Mouse (Mus musculus): Measurements from ENCODE around the gene Psmb9. TPM values are rescaled to one million over a fixed set of nuclear protein-coding genes. Genes with fewer than 3 reads are reported as not detected.

Psmb9 gene
- polyA plus RNA-seq, 1 experiment from 2014 or later = 10.6 TPM

- Histone ChIP-seq H3K4me2 (peak overlapping the region; percentile 71), H3K9ac (peak overlapping the region; percentile 33; the same call in 1 of the 2 replicates), H3K27me3 (peaks cover 52% of the 10 kb centered on the region), H3K36me3 (replicated peaks) (no peaks in the 10 kb centered on the region), H3K27ac (replicated peaks) (no peak overlapping the region), H3K4me3 (replicated peaks) (peak overlapping the region; percentile 49), H3K4me1 (replicated peaks) (peaks cover 27% of the 10 kb centered on the region), H3K9me3 (replicated peaks) (no peaks in the 10 kb centered on the region)
- ATAC-seq (ENCODE audit: insufficient read depth) = peak; percentile 85
- WGBS (ENCODE audit: insufficient replicate concordance) = 6% methylated on average over 31 of the region's 31 CpGs
Observed at GRCm38 (mm10) chr17:34135297-34136224, 52.0 kb downstream of the Psmb9 start.

DNA sequence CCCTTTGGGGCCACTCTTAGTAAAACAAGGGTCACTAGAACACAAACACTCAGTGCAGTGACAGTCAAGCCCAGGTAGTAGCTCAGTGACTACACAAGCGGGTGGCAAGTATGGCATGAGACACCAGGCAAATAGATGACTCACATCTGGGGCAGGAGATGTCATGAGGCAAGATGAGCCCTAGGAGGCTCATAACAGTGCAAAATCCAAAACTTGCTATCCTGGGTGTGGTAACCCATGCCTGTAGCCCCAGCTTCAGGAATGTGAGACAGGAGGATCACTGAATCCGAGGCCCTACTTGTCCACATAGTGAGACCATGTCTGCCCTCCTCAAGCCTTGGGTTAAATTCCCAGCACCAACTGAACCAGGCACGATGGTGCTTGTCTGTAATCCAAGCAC is 53.1 kb downstream of the Psmb9 start:
- Histone ChIP-seq H3K4me3 (replicated peaks) (no peak overlapping the region), H3K4me2 (no peak overlapping the region), H3K27ac (replicated peaks) (no peak overlapping the region), H3K36me3 (replicated peaks) (no peaks in the 10 kb centered on the region), H3K27me3 (peaks cover 52% of the 10 kb centered on the region), H3K9ac (no peak overlapping the region), H3K4me1 (replicated peaks) (peaks cover 24% of the 10 kb centered on the region), H3K9me3 (replicated peaks) (no peaks in the 10 kb centered on the region)
- WGBS (ENCODE audit: insufficient replicate concordance) = 67% methylated on average over 3 of the region's 3 CpGs
- ATAC-seq (ENCODE audit: insufficient read depth) = no peak

GRCm38 (mm10) chr17:34133289-34133688 is 54.3 kb downstream of the Psmb9 start:
- Histone ChIP-seq H3K4me3 (replicated peaks) (no peak overlapping the region), H3K4me1 (replicated peaks) (peaks cover 30% of the 10 kb centered on the region), H3K4me2 (no peak overlapping the region), H3K27me3 (peaks cover 52% of the 10 kb centered on the region), H3K9ac (no peak overlapping the region), H3K27ac (replicated peaks) (no peak overlapping the region), H3K36me3 (replicated peaks) (no peaks in the 10 kb centered on the region), H3K9me3 (replicated peaks) (no peaks in the 10 kb centered on the region)
- no peak for ATAC-seq (ENCODE audit: insufficient read depth)
- WGBS (ENCODE audit: insufficient replicate concordance) = 68% methylated on average over 11 of the region's 11 CpGs

Other genes starting within 250 kb of the Psmb9 start
- 89.6 and 96.8 TPM in 2 replicates for gene Pfdn6, start 247.4 kb downstream of the Psmb9 start, polyA plus RNA-seq (2015; fragmentation: Nextera tagmentation; extraction: Ambion mirVana)
- gene Wdr46, start 247.1 kb downstream of the Psmb9 start, polyA plus RNA-seq (2015; fragmentation: Nextera tagmentation; extraction: Ambion mirVana) = 18.4 and 19.3 TPM in 2 replicates
- 2.4 and 2.5 TPM in 2 replicates for gene B3galt4, start 236.3 kb downstream of the Psmb9 start, polyA plus RNA-seq (2015; fragmentation: Nextera tagmentation; extraction: Ambion mirVana)
- 23.3 and 24.6 TPM in 2 replicates for gene Vps52, start 232.0 kb downstream of the Psmb9 start, polyA plus RNA-seq (2015; fragmentation: Nextera tagmentation; extraction: Ambion mirVana)
- gene Rps18, start 231.8 kb downstream of the Psmb9 start, polyA plus RNA-seq (2015; fragmentation: Nextera tagmentation; extraction: Ambion mirVana) = 939 and 1,010 TPM in 2 replicates
- gene H2-K1, start 187.4 kb downstream of the Psmb9 start, polyA plus RNA-seq (2015; fragmentation: Nextera tagmentation; extraction: Ambion mirVana) = 123 and 165 TPM in 2 replicates
- gene Ring1, start 163.1 kb downstream of the Psmb9 start, polyA plus RNA-seq (2015; fragmentation: Nextera tagmentation; extraction: Ambion mirVana) = 5.5 and 7.2 TPM in 2 replicates
- 30.7 and 37.0 TPM in 2 replicates for gene H2-Ke6, start 159.7 kb downstream of the Psmb9 start, polyA plus RNA-seq (2015; fragmentation: Nextera tagmentation; extraction: Ambion mirVana)
- gene Slc39a7, start 156.1 kb downstream of the Psmb9 start, polyA plus RNA-seq (2015; fragmentation: Nextera tagmentation; extraction: Ambion mirVana) = 56.3 and 68.5 TPM in 2 replicates
- 16.7 and 19.3 TPM in 2 replicates for gene Rxrb, start 156.0 kb downstream of the Psmb9 start, polyA plus RNA-seq (2015; fragmentation: Nextera tagmentation; extraction: Ambion mirVana)
- 0.59 and 0.79 TPM in 2 replicates for gene Col11a2, start 148.3 kb downstream of the Psmb9 start, polyA plus RNA-seq (2015; fragmentation: Nextera tagmentation; extraction: Ambion mirVana)
- gene H2-Oa, start 95.4 kb downstream of the Psmb9 start, polyA plus RNA-seq (2015; fragmentation: Nextera tagmentation; extraction: Ambion mirVana) = 0.17 and 0.40 TPM in 2 replicates
- gene H2-DMa, start 68.2 kb downstream of the Psmb9 start, polyA plus RNA-seq (2015; fragmentation: Nextera tagmentation; extraction: Ambion mirVana) = 6.4 TPM in 2 replicates
- gene Brd2, start 65.1 kb downstream of the Psmb9 start, polyA plus RNA-seq (2015; fragmentation: Nextera tagmentation; extraction: Ambion mirVana) = 37.8 and 40.1 TPM in 2 replicates
- 0.54 and 1.0 TPM in 2 replicates for gene H2-DMb2, start 44.5 kb downstream of the Psmb9 start, polyA plus RNA-seq (2015; fragmentation: Nextera tagmentation; extraction: Ambion mirVana)
- 1.6 and 1.7 TPM in 2 replicates for gene H2-DMb1, start 34.7 kb downstream of the Psmb9 start, polyA plus RNA-seq (2015; fragmentation: Nextera tagmentation; extraction: Ambion mirVana)
- 4.2 and 4.8 TPM in 2 replicates for gene Tap1, start 211 bp downstream of the Psmb9 start, polyA plus RNA-seq (2015; fragmentation: Nextera tagmentation; extraction: Ambion mirVana)
- 21.9 and 22.8 TPM in 2 replicates for gene Psmb8, start 10.0 kb upstream of the Psmb9 start, polyA plus RNA-seq (2015; fragmentation: Nextera tagmentation; extraction: Ambion mirVana)
- gene Tap2, start 15.8 kb upstream of the Psmb9 start, polyA plus RNA-seq (2015; fragmentation: Nextera tagmentation; extraction: Ambion mirVana) = 7.2 and 7.4 TPM in 2 replicates
- gene H2-Ob, start 51.1 kb upstream of the Psmb9 start, polyA plus RNA-seq (2015; fragmentation: Nextera tagmentation; extraction: Ambion mirVana) = 0.31 and 0.51 TPM in 2 replicates
- 6.6 and 9.3 TPM in 2 replicates for gene H2-Ab1, start 69.9 kb upstream of the Psmb9 start, polyA plus RNA-seq (2015; fragmentation: Nextera tagmentation; extraction: Ambion mirVana)
- gene H2-Aa, start 100.1 kb upstream of the Psmb9 start, polyA plus RNA-seq (2015; fragmentation: Nextera tagmentation; extraction: Ambion mirVana) = 2.6 and 2.8 TPM in 2 replicates
- 1.7 and 1.8 TPM in 2 replicates for gene H2-Eb1, start 118.1 kb upstream of the Psmb9 start, polyA plus RNA-seq (2015; fragmentation: Nextera tagmentation; extraction: Ambion mirVana)
- not detected in 2 replicates for gene H2-Eb2, start 137.9 kb upstream of the Psmb9 start, polyA plus RNA-seq (2015; fragmentation: Nextera tagmentation; extraction: Ambion mirVana)
- 0.03 TPM in 1 of 2 replicates, not detected in the other for gene Btnl2, start 167.1 kb upstream of the Psmb9 start, polyA plus RNA-seq (2015; fragmentation: Nextera tagmentation; extraction: Ambion mirVana)
- gene Btnl1, start 189.4 kb upstream of the Psmb9 start, polyA plus RNA-seq (2015; fragmentation: Nextera tagmentation; extraction: Ambion mirVana) = 0.05 TPM in 1 of 2 replicates, not detected in the other
- gene BC051142, start 211.1 kb upstream of the Psmb9 start, polyA plus RNA-seq (2015; fragmentation: Nextera tagmentation; extraction: Ambion mirVana) = not detected in 2 replicates

All from liver, embryonic 15.5 days (tissue).